Mouse (Mus musculus) megakaryocyte, adult 5-6 weeks (primary cell): ENCODE measurements around the gene Krtap28-13. TPM values are rescaled to one million over a fixed set of nuclear protein-coding genes. Genes with fewer than 3 reads are reported as not detected.
A peak's percentile ranks its signal among the peaks of the same experiment; 100 is the strongest.

ENCODE experiments used
- ATAC-seq: 2 replicates; pipeline ENCODE4 v1.8.0; 2016; ENCODE audit warnings: mild to moderate bottlenecking, inconsistent platforms; ENCODE audit not compliant: poor library complexity, severe bottlenecking
- total RNA-seq, 2 experiments: library from RNA; stranded (forward) in 1 of 2; stranded (reverse) in 1 of 2; fragments of 153-499, 151-499 nt in 1 of 2; fragments of 221-1000, 200-1000 nt in 1 of 2; gene quantifications; 2 replicates each; pipeline versions ENCODE4 v1.2.3 to v1.2.4; 2015 to 2017

Krtap28-13 gene
- total RNA-seq (2015): not detected in 2 replicates
- not detected in 2 replicates for total RNA-seq (2017)

- no peak for ATAC-seq
These were observed at the start of gene Krtap28-13 for GRCm38 (mm10) chr1:83060643-83061042. Gene Krtap28-13, plus strand, starts transcription at chr1:83060930.

GRCm38 (mm10) chr1:83014477-83014876, 46.3 kb upstream of the Krtap28-13 start:
- ATAC-seq: no peak

- ATAC-seq: no peak
These were observed 45.3 kb upstream of the Krtap28-13 start for GRCm38 (mm10) chr1:83015329-83015879.

GRCm38 (mm10) chr1:83016556-83016955, 44.2 kb upstream of the Krtap28-13 start:
- ATAC-seq: no peak

- ATAC-seq: no peak
These were observed 28.8 kb upstream of the Krtap28-13 start for GRCm38 (mm10) chr1:83031950-83032349.

GRCm38 (mm10) chr1:83032508-83032907, 28.2 kb upstream of the Krtap28-13 start:
- no peak for ATAC-seq

GRCm38 (mm10) chr1:83034509-83034908, 26.2 kb upstream of the Krtap28-13 start:
- no peak for ATAC-seq

GRCm38 (mm10) chr1:83036892-83037667, 23.6 kb upstream of the Krtap28-13 start:
- ATAC-seq: no peak

DNA sequence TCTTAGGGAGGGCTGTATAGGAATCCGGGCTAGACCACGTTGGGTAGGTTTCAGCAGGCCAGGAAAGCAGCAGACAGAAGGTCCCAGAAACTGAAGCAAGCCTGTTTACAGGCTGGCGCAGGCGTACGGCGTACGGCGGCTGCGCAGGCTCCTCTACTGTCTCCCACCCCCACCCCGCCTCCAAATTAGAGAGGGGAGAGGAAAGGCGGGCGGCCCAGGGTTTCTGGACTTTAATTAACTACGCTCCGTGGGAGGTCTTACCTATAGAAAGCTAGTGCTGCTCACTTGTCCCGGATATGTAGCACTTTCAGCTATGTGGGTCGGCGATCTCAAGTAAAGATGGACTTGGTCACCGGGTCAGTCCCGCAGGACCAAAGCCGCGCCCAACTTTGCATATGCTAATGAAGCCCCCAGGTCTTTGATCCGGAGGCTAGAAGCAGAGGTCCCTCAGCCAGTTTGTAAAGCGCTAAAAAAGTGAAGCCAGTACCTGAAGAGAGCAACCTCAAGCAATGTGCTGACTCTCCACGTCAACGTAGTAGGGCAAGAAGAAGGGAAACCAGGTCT, 22.5 kb upstream of the Krtap28-13 start, which contains the start of gene Slc19a3:
TSS of gene Slc19a3 (minus strand) at position 340 of the 564 bp plus-strand sequence.
- ATAC-seq: no peak

DNA sequence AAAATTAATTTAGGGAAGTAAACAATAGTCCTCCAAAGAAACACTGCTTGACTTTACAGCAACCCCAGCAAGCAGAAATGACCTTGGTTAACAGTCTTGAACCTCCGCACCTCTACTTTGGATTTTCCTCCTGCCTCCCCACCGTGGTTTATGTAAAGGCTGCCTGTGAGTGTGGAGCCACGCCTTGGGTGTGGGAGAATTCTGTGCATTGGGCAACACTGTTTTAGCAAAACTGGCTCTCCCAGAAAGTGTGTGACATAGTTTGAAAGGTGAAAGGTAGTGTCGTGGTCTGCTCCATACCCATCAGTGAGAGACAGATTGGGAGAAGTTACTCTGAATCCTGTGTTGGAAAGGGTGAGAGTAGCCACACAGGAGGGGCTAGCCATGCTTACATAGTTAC, 21.6 kb upstream of the Krtap28-13 start:
- ATAC-seq: no peak

- no peak for ATAC-seq
These were observed 18.4 kb upstream of the Krtap28-13 start, which contains the start of gene Krtap28-10 for GRCm38 (mm10) chr1:83042380-83042779. Gene Krtap28-10, minus strand, starts transcription at chr1:83042480.

- no peak for ATAC-seq
These were observed 15.8 kb upstream of the Krtap28-13 start, which contains the start of gene Gm47969 for GRCm38 (mm10) chr1:83044882-83045427. Gene Gm47969, plus strand, starts transcription at chr1:83044932.

DNA sequence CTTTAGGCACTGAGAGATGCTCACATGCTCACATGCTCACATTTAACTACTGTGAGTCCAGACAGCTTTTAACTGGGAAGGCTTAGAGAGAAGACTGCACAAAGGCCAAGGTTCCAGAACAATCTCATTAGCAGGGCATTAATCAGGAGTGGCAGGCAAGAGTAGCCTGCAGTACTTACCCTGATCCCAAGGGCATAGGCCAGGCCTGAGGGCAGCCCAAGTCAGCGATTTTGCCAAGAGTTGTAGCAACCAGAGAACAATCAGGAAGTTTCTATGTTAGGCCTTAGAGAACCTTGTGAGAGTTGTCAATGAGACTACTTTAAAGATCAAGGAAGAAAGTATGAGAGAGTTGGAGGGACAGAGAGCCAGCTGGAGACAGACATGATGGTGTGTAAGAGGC, 2.2 kb upstream of the Krtap28-13 start:
- no peak for ATAC-seq

GRCm38 (mm10) chr1:83059278-83059677, 1.5 kb upstream of the Krtap28-13 start, which contains the start of gene A030005K14Rik:
Gene A030005K14Rik, minus strand, starts transcription at chr1:83059378.
- no peak for ATAC-seq

- ATAC-seq: no peak; the same call in 1 of the 2 replicates
These were observed 4.1 kb downstream of the Krtap28-13 start for GRCm38 (mm10) chr1:83064851-83065250.

GRCm38 (mm10) chr1:83066577-83066976, 5.8 kb downstream of the Krtap28-13 start:
- ATAC-seq: no peak

GRCm38 (mm10) chr1:83067205-83067604, 6.5 kb downstream of the Krtap28-13 start:
- no peak for ATAC-seq

DNA sequence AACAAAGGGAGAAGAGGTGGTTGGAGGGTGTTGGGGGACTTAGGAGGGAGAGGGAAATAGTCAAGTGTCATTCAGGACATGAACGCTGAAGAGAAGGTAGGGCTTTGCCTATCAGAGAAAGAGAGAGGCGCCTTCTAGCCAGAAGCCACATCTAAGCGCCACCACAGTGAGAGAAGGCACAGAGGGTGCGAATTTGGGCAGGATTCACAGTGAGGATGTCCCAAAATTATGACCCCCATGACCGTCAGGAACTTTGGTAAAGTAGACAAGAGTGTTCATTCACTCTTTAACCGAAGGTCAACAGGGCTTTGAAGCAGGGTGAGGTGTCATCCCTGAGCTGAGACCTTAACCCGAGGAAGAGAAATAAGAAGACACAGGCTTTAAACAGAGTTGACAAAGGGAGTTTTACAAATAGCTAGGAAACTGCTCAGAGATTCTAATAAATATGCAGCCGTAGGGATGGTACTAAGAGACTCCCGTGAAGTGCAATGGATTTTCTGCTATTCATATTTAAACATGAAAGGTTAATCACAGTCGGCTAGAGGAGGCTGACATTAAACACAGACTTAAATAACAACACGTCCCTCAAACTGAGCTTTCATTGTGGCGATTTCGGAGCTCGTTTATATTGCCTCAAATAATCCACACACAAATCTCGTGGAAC, 14.9 kb downstream of the Krtap28-13 start:
- ATAC-seq: no peak

DNA sequence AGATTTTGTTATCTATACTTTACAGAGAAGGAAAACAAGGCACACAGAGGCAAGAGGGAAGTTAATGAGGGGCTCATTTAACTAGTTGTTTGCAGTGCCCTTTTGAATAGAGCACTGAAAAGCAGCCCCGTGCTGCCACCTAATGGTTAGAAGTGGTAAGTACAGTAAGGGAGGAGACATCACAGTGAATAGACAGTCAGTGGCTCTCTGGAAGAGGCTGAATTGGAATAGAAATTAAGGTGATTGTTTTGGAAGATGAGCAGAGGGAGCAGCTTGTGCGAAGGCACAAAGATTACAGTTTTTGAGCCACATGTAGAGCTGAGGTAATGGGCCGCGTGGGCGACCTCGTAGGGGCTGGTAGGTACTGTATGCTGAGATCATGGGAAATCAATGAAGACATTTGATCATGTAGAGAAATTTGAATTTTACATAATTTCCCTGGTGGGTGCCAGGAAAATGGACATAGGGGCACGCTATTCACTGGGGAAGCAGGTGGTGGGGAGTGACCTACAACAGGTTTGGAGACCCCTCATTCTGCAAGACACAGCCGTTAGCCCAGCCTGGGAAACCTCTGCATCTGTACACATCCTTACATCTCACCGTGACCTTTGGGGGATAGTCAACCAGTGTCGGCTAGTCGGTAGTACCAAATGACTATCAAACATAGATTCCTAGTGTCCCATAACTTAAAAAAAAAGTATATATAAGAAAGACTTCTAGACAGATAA, 15.6 kb downstream of the Krtap28-13 start:
- peak; percentile 70 for ATAC-seq

DNA sequence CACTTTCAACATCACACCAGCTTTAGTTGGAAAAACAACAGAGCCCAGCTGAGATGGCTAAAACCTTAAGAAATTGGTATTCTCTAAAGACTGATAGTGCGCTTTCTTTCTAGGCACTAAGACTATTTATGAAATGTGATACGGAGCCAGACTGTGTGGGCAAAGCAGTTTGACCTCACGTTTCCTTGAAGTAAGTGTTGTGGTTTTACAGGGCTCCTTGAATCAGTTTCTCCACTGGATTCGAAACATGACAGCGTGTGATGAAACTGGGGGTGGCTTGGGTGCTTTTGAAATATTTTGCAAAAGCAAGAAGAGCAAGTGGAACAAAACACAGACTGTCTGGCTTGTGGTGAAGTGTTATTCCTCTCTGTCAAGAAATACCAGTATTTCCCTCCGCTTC, 16.3 kb downstream of the Krtap28-13 start:
- no peak for ATAC-seq
